Mouse (Mus musculus): ENCODE results near the gene Tspan32.
A peak's percentile ranks its signal among the peaks of the same experiment; 100 is the strongest.

Gene Tspan32

GRCm38 (mm10) chr7:143033581-143033980 is 28.7 kb downstream of the Tspan32 start:
- no peak for DNase-seq (ENCODE audit: low spot score)

GRCm38 (mm10) chr7:143034112-143034511 is 29.3 kb downstream of the Tspan32 start:
- no peak for DNase-seq (ENCODE audit: low spot score)

GRCm38 (mm10) chr7:143034519-143035450 is 29.9 kb downstream of the Tspan32 start:
- DNase-seq (ENCODE audit: low spot score): no peak

GRCm38 (mm10) chr7:143036787-143037186 is 31.9 kb downstream of the Tspan32 start:
- DNase-seq (ENCODE audit: low spot score): no peak

- no peak for DNase-seq (ENCODE audit: low spot score)
Measured at GRCm38 (mm10) chr7:143037306-143037705, 32.5 kb downstream of the Tspan32 start.

- DNase-seq (ENCODE audit: low spot score): no peak
Measured at GRCm38 (mm10) chr7:143038174-143038931, 33.5 kb downstream of the Tspan32 start.

- DNase-seq (ENCODE audit: low spot score): no peak
Measured at GRCm38 (mm10) chr7:143040561-143040960, 35.7 kb downstream of the Tspan32 start.

GRCm38 (mm10) chr7:143041138-143041822 is 36.4 kb downstream of the Tspan32 start:
- DNase-seq (ENCODE audit: low spot score): no peak

GRCm38 (mm10) chr7:143042089-143042488 is 37.2 kb downstream of the Tspan32 start:
- DNase-seq (ENCODE audit: low spot score): peak; percentile 67

GRCm38 (mm10) chr7:143042897-143043300 is 38.1 kb downstream of the Tspan32 start:
- no peak for DNase-seq (ENCODE audit: low spot score)

GRCm38 (mm10) chr7:143044049-143044825 is 39.4 kb downstream of the Tspan32 start:
- no peak for DNase-seq (ENCODE audit: low spot score)

- no peak for DNase-seq (ENCODE audit: low spot score)
Measured at GRCm38 (mm10) chr7:143044826-143045206, 40.0 kb downstream of the Tspan32 start.

GRCm38 (mm10) chr7:143046358-143046757 is 41.5 kb downstream of the Tspan32 start:
- no peak for DNase-seq (ENCODE audit: low spot score)

- DNase-seq (ENCODE audit: low spot score): no peak
Measured at GRCm38 (mm10) chr7:143049331-143049730, 44.5 kb downstream of the Tspan32 start.

- peak; percentile 55 for DNase-seq (ENCODE audit: low spot score)
Measured at GRCm38 (mm10) chr7:143049841-143050816, 45.3 kb downstream of the Tspan32 start.

GRCm38 (mm10) chr7:143051316-143051715 is 46.5 kb downstream of the Tspan32 start:
- no peak for DNase-seq (ENCODE audit: low spot score)

- peak; percentile 83 for DNase-seq (ENCODE audit: low spot score)
Measured at GRCm38 (mm10) chr7:143052626-143053007, 47.8 kb downstream of the Tspan32 start, which contains the start of gene Cd81. TSS of gene Cd81 (plus strand) at chr7:143052739.

GRCm38 (mm10) chr7:143053008-143053899 is 48.4 kb downstream of the Tspan32 start:
- peak; percentile 49 for DNase-seq (ENCODE audit: low spot score)

- no peak for DNase-seq (ENCODE audit: low spot score)
Measured at GRCm38 (mm10) chr7:143053961-143054611, 49.2 kb downstream of the Tspan32 start.

All from lung, postnatal 25 days (tissue).